Mouse (Mus musculus) testis, adult 2 months (tissue): ENCODE measurements around the gene Rcor3. TPM values are rescaled to one million over a fixed set of nuclear protein-coding genes. Genes with fewer than 3 reads are reported as not detected.

Experiments used
- H3K27ac ChIP-seq: fragments of 200-500 bp; 2 replicates; pipeline ENCODE4 v1.5.1; 2012; ENCODE audit warnings: low read depth, low read length; ENCODE audit not compliant: control insufficient read depth, insufficient read depth
- H3K27me3 ChIP-seq: fragments of 200-500 bp; 2 replicates; pipeline ENCODE4 v1.6.1; 2012; ENCODE audit warnings: mild to moderate bottlenecking, low read length, moderate library complexity; ENCODE audit not compliant: control insufficient read depth, insufficient read depth
- H3K36me3 ChIP-seq: fragments of 200-500 bp; 2 replicates; pipeline ENCODE4 v1.6.1; 2012; ENCODE audit warnings: mild to moderate bottlenecking, low read length; ENCODE audit not compliant: control insufficient read depth, insufficient read depth
- H3K4me1 ChIP-seq: fragments of 200-500 bp; 2 replicates; pipeline ENCODE4 v1.6.1; 2012; ENCODE audit warnings: low read length; ENCODE audit not compliant: control insufficient read depth, insufficient read depth
- H3K4me3 ChIP-seq: fragments of 200-500 bp; 2 replicates; pipeline ENCODE4 v1.5.1; 2012; ENCODE audit warnings: low read depth, mild to moderate bottlenecking, low read length, moderate library complexity, mixed read lengths; ENCODE audit not compliant: control insufficient read depth
- CTCF ChIP-seq: fragments of 200-500 bp; IDR thresholded peaks from 2 replicates; pipeline ENCODE4 v1.5.1; 2012; ENCODE audit warnings: low read depth, mild to moderate bottlenecking, inconsistent platforms, low read length, moderate library complexity; ENCODE audit not compliant: control insufficient read depth, insufficient read depth, insufficient replicate concordance
- POLR2A ChIP-seq: fragments of 200-500 bp; IDR thresholded peaks from 2 replicates; pipeline ENCODE4 v1.6.1; 2012; ENCODE audit warnings: low read depth, mild to moderate bottlenecking, inconsistent platforms, low read length, moderate library complexity; ENCODE audit not compliant: control insufficient read depth
- polyA plus RNA-seq: library from polyadenylated mRNA; depleted of rRNA; stranded (reverse); fragments of >200 nt; gene quantifications from 2 replicates; pipeline ENCODE4 v1.2.3, GENCODE M21; 2012

Rcor3 gene
- polyA plus RNA-seq, 1 experiment = 122 TPM

GRCm38 (mm10) chr1:192066956-192067355 lies 70.9 kb downstream of the Rcor3 start:
- TF ChIP-seq CTCF = no peak
- no peak for TF ChIP-seq POLR2A
- no peaks in the 10 kb centered on the region for H3K27me3 ChIP-seq

DNA sequence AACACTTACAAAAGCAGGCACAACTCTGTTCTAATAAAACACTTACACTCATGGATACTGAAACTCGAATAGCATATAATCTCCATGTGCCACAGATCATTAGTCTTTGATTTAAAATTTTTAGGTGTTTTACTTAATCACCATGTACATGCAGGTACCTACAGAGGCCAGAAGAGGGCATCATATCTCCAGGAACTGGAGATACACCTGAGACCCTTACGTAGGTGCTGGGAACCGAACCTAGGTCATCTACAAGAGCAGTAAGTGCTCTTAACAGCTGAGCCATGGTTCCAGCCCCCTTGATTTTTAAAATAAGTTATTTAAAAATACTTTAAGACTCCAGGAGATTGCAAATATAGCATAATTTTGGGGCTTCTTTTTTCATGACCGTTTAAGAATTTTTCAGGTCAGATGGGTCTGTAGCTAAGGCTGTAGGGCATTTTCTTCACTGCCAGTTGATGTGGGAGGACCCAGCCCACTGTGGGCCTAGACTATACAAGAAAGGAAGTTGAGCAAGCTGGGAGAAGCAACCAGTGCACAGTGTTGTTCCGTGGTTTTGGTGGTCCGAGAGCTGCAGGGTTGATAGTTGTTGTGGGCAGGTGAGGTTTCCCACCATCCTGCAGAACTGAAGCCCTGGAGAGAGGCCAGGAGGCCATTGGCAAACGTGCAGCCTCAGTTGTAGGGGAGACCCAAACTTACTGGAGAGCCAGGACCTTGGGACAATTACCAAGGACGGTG lies 74.5 kb downstream of the Rcor3 start:
- no peak overlapping the region for H3K27ac ChIP-seq
- H3K4me1 ChIP-seq = no peaks in the 10 kb centered on the region
- TF ChIP-seq POLR2A (no peak), CTCF (no peak)
- no peaks in the 10 kb centered on the region for H3K36me3 ChIP-seq
- no peak overlapping the region for H3K4me3 ChIP-seq
- no peaks in the 10 kb centered on the region for H3K27me3 ChIP-seq

More at GRCm38 (mm10) chr1:192066956-192067355, 70.9 kb downstream of the Rcor3 start:
- H3K4me1 ChIP-seq = no peaks in the 10 kb centered on the region; the same call in 1 of the 2 replicates
- H3K4me3 ChIP-seq = no peak overlapping the region
- no peak overlapping the region for H3K27ac ChIP-seq
- no peaks in the 10 kb centered on the region for H3K36me3 ChIP-seq

- Histone ChIP-seq H3K27ac (no peak overlapping the region), H3K36me3 (no peaks in the 10 kb centered on the region), H3K4me3 (no peak overlapping the region), H3K27me3 (no peaks in the 10 kb centered on the region), H3K4me1 (no peaks in the 10 kb centered on the region)
- TF ChIP-seq POLR2A (no peak), CTCF (no peak)
Measured at GRCm38 (mm10) chr1:192062682-192063081, 75.2 kb downstream of the Rcor3 start.

- TF ChIP-seq CTCF (no peak), POLR2A (no peak)
- Histone ChIP-seq H3K27me3 (no peaks in the 10 kb centered on the region), H3K4me1 (no peaks in the 10 kb centered on the region), H3K36me3 (no peaks in the 10 kb centered on the region), H3K4me3 (no peak overlapping the region), H3K27ac (no peak overlapping the region)
Measured at GRCm38 (mm10) chr1:192061666-192062306, 76.1 kb downstream of the Rcor3 start.

- Histone ChIP-seq H3K4me3 (no peak overlapping the region), H3K36me3 (no peaks in the 10 kb centered on the region), H3K4me1 (no peaks in the 10 kb centered on the region), H3K27me3 (no peaks in the 10 kb centered on the region), H3K27ac (no peak overlapping the region)
- TF ChIP-seq POLR2A (no peak), CTCF (no peak)
Measured at GRCm38 (mm10) chr1:192058911-192059310, 79.0 kb downstream of the Rcor3 start.

DNA sequence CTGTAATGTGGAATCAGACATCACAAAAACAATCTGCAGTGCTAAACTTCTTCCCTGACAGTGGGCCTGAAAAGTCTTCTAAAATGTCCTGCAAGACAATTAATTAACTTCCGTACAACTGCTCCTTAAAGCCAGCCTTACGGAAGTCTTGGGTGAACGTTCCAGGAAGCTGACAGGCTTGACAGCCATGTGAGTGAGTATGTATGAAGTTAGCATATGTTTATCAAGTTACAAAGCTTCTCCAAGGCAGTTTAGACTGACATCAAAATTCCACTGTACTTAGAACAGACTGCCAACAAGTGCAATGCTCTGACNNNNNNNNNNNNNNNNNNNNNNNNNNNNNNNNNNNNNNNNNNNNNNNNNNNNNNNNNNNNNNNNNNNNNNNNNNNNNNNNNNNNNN lies 84.1 kb downstream of the Rcor3 start:
- no peak overlapping the region for H3K27ac ChIP-seq
- no peaks in the 10 kb centered on the region for H3K27me3 ChIP-seq
- no peaks in the 10 kb centered on the region for H3K36me3 ChIP-seq
- peaks cover 2% of the 10 kb centered on the region; the same call in 1 of the 2 replicates for H3K4me1 ChIP-seq
- H3K4me3 ChIP-seq = no peak overlapping the region
- TF ChIP-seq CTCF (no peak), POLR2A (no peak)

- Histone ChIP-seq H3K36me3 (no peaks in the 10 kb centered on the region), H3K27me3 (no peaks in the 10 kb centered on the region), H3K4me1 (peaks cover 2% of the 10 kb centered on the region; the same call in 1 of the 2 replicates), H3K4me3 (no peak overlapping the region), H3K27ac (no peak overlapping the region)
- no peak for TF ChIP-seq POLR2A
- no peak for TF ChIP-seq CTCF
Measured at GRCm38 (mm10) chr1:192052986-192053385, 84.9 kb downstream of the Rcor3 start.
